Comparison of ENCODE assay signal across 10 mouse cellular contexts in genomic region chr11:100935373-100936355, GRCm38 (mm10). TPM values are rescaled to one million over a fixed set of nuclear protein-coding genes. Genes with fewer than 3 reads are reported as not detected.
A peak's percentile ranks its signal among the peaks of the same experiment; 100 is the strongest.
DNase-seq lines count a peak whose midpoint lies in the region; ATAC-seq and TF ChIP-seq lines count a peak whose summit lies in the region.
"Had no signal": no experiment of that assay in that cellular context is flagged by ENCODE, and none has a peak within 500 bp of the region (broad histone marks: within the 10 kb centered on the region; RNA-seq: fewer than 3 reads in every experiment).

No protein-coding gene starts in this region.

- H3K27ac ChIP-seq in heart, adult 2 months = peak overlapping the region; percentile 30
- peak overlapping the region; percentile 33; the same call in 1 of the 2 replicates for H3K27ac ChIP-seq in embryonic facial prominence, embryonic 14.5 days (replicated peaks; ENCODE audit: low read depth, low read length)
- no peak overlapping the region for H3K27ac ChIP-seq in forebrain, postnatal 0 days (ENCODE audit: low read depth, low read length)
- H3K27ac ChIP-seq: hindbrain, embryonic 13.5 days had no signal

- no peak for TF ChIP-seq EP300 in heart, adult 2 months (IDR thresholded peaks at IDR 0.05; ENCODE audit: insufficient read depth, low read depth, low read length)

- intact Hi-C loops in heart, adult 2 months (cut with DNase I) = no loop called here
- intact Hi-C loops in heart, postnatal 25 days (cut with DNase I) = no loop called here

- TF ChIP-seq CTCF in heart, adult 2 months (IDR thresholded peaks at IDR 0.05) = no peak
- no peak for TF ChIP-seq CTCF in forebrain, postnatal 0 days (IDR thresholded peaks at IDR 0.05; ENCODE audit: low read depth)

- peak overlapping the region; percentile 22; the same call in 1 of the 2 replicates for H3K9ac ChIP-seq in heart, adult 2 months (ENCODE audit: low read depth, low read length)
- H3K9ac ChIP-seq in embryonic facial prominence, embryonic 14.5 days (ENCODE audit: low read depth, low read length) = no peak overlapping the region
- H3K9ac ChIP-seq in forebrain, postnatal 0 days = no peak overlapping the region
- H3K9ac ChIP-seq: hindbrain, embryonic 13.5 days had no signal

- H3K79me2 ChIP-seq in heart, adult 2 months (replicated peaks; ENCODE audit: control insufficient read depth, insufficient read depth, low read length) = peaks cover 8% of the 10 kb centered on the region

- H3K4me1 ChIP-seq in heart, adult 2 months (ENCODE audit: control insufficient read depth, insufficient read depth, low read length) = peaks cover 28% of the 10 kb centered on the region
- H3K4me1 ChIP-seq in embryonic facial prominence, embryonic 14.5 days (ENCODE audit: control insufficient read depth, insufficient read depth, low read length) = peaks cover 14% of the 10 kb centered on the region
- H3K4me1 ChIP-seq in forebrain, postnatal 0 days (ENCODE audit: insufficient read depth) = no peaks in the 10 kb centered on the region

- peaks cover 39% of the 10 kb centered on the region for H3K36me3 ChIP-seq in heart, adult 2 months (ENCODE audit: control insufficient read depth, insufficient read depth, low read length)
- no peaks in the 10 kb centered on the region for H3K36me3 ChIP-seq in embryonic facial prominence, embryonic 14.5 days (ENCODE audit: control insufficient read depth, insufficient read depth, low read length)
- H3K36me3 ChIP-seq in forebrain, postnatal 0 days (ENCODE audit: insufficient read depth) = no peaks in the 10 kb centered on the region
- H3K36me3 ChIP-seq: hindbrain, embryonic 13.5 days had no signal

- H3K9me3 ChIP-seq in embryonic facial prominence, embryonic 14.5 days (ENCODE audit: control insufficient read depth, low read length) = no peaks in the 10 kb centered on the region
- H3K9me3 ChIP-seq in forebrain, postnatal 0 days (ENCODE audit: low read length) = no peaks in the 10 kb centered on the region
- H3K9me3 ChIP-seq: hindbrain, embryonic 13.5 days had no signal

- no peak overlapping the region for H3K4me3 ChIP-seq in heart, adult 2 months
- no peak overlapping the region for H3K4me3 ChIP-seq in embryonic facial prominence, embryonic 14.5 days (ENCODE audit: low read depth, low read length)
- no peak overlapping the region for H3K4me3 ChIP-seq in forebrain, postnatal 0 days (ENCODE audit: low read depth, low read length)
- H3K4me3 ChIP-seq: hindbrain, embryonic 13.5 days had no signal

- WGBS in heart, adult 2 months = 64% methylated on average over 8 of the region's 8 CpGs
- 79% methylated on average over 8 of the region's 8 CpGs for WGBS in embryonic facial prominence, embryonic 14.5 days
- 75% methylated on average over 8 of the region's 8 CpGs for WGBS in forebrain, postnatal 0 days

- H3K4me2 ChIP-seq in embryonic facial prominence, embryonic 14.5 days (ENCODE audit: low read depth, low read length) = no peak overlapping the region
- H3K4me2 ChIP-seq in forebrain, postnatal 0 days (ENCODE audit: low read depth) = no peak overlapping the region
- H3K4me2 ChIP-seq: hindbrain, embryonic 13.5 days had no signal

- peak in 1 of 2 experiments; percentile 44 for DNase-seq in heart, adult 2 months
- DNase-seq in heart, postnatal 25 days (ENCODE audit: low spot score) = no peak
- DNase-seq in CD4-positive helper T cell, adult 2 months (ENCODE audit: low read depth, low spot score) = peak; percentile 28
- peak; percentile 48 for DNase-seq in embryonic facial prominence, embryonic 14.5 days (ENCODE audit: low spot score)
- peak; percentile 51 for DNase-seq in lung, postnatal 10 days
- DNase-seq in thymus, adult 18-20 months = no peak
- no peak for DNase-seq in thymus, postnatal 25 days
- DNase-seq in forebrain, postnatal 0 days = no peak
- DNase-seq: layer of hippocampus, adult 9-11 months had no signal

- no peaks in the 10 kb centered on the region for H3K27me3 ChIP-seq in heart, adult 2 months (ENCODE audit: control insufficient read depth, insufficient read depth, low read length)
- H3K27me3 ChIP-seq in embryonic facial prominence, embryonic 14.5 days (replicated peaks; ENCODE audit: control insufficient read depth, insufficient read depth, low read length) = no peaks in the 10 kb centered on the region
- H3K27me3 ChIP-seq in forebrain, postnatal 0 days (ENCODE audit: insufficient read depth, low read length) = no peaks in the 10 kb centered on the region
- H3K27me3 ChIP-seq: hindbrain, embryonic 13.5 days had no signal

- ATAC-seq in embryonic facial prominence, embryonic 14.5 days (ENCODE audit: low read depth) = no peak
- ATAC-seq in forebrain, postnatal 0 days = no peak

- TF ChIP-seq POLR2A in heart, adult 2 months (IDR thresholded peaks at IDR 0.05; ENCODE audit: insufficient read depth, low read depth, low read length) = no peak

RNA-seq across cellular contexts. Expression of gene Stat3, which starts 3.7 kb away (rescaled TPM):
- 10 to 100 TPM; 93.0 to 94.7 TPM for total RNA-seq in heart, adult 2 months (2021)
- 85.8 and 134 TPM in 2 replicates for polyA plus RNA-seq in heart, adult 2 months (2012; rRNA removed)
- 100 to 1,000 TPM in 1 of 2 experiments, 10 to 100 TPM in 1; 91.3 to 119 TPM for total RNA-seq in heart, postnatal 25 days (2021)
- 71.4 and 82.9 TPM in 2 replicates for polyA plus RNA-seq in embryonic facial prominence, embryonic 14.5 days (2014; fragmentation: Nextera tagmentation; extraction: Ambion mirVana)
- 29.4 and 42.5 TPM in 2 replicates for total RNA-seq in forebrain, postnatal 0 days (2014; rRNA removed)
- polyA plus RNA-seq in forebrain, postnatal 0 days (2015; fragmentation: Nextera tagmentation; extraction: Ambion mirVana) = 20.5 and 31.2 TPM in 2 replicates

RNA-seq across cellular contexts. Expression of gene Cavin1, which starts 35.0 kb away (rescaled TPM):
- total RNA-seq in heart, adult 2 months (2021) = 100 to 1,000 TPM; 219 to 225 TPM
- polyA plus RNA-seq in heart, adult 2 months (2012; rRNA removed) = 114 and 135 TPM in 2 replicates
- 100 to 1,000 TPM; 275 to 277 TPM for total RNA-seq in heart, postnatal 25 days (2021)
- polyA plus RNA-seq in embryonic facial prominence, embryonic 14.5 days (2014; fragmentation: Nextera tagmentation; extraction: Ambion mirVana) = 145 and 160 TPM in 2 replicates
- total RNA-seq in forebrain, postnatal 0 days (2014; rRNA removed) = 14.8 and 22.7 TPM in 2 replicates
- polyA plus RNA-seq in forebrain, postnatal 0 days (2015; fragmentation: Nextera tagmentation; extraction: Ambion mirVana) = 36.7 and 38.3 TPM in 2 replicates

Comparison
In these comparisons a context has a peak if more than half of its experiments do, and no peak if none do; other contexts are left out.
1. DNase-seq: peak in CD4-positive helper T cell, adult 2 months (single experiment), embryonic facial prominence, embryonic 14.5 days (single experiment) and lung, postnatal 10 days (single experiment); none in heart, postnatal 25 days (single experiment), thymus, adult 18-20 months (0 of 2), thymus, postnatal 25 days (single experiment) and forebrain, postnatal 0 days (single experiment).